Mouse (Mus musculus) ES-E14 (cell line): ENCODE data around the gene Ppil6.
"Not testable (repeated sequence)": the region's sequence is repeated elsewhere in the genome, so short reads cannot be mapped to it uniquely, and the experiment has no call there.

Experiments
- MAFK ChIP-seq: IDR thresholded peaks from 2 replicates; pipeline ENCODE4 v1.6.1; 2014; ENCODE audit warnings: mild to moderate bottlenecking, low read depth, low read length, inconsistent platforms; ENCODE audit not compliant: insufficient read depth
- ZC3H11A ChIP-seq: IDR thresholded peaks from 2 replicates; pipeline ENCODE4 v1.6.1; 2012; ENCODE audit warnings: low read depth, mild to moderate bottlenecking, inconsistent platforms, low read length, borderline replicate concordance

DNA sequence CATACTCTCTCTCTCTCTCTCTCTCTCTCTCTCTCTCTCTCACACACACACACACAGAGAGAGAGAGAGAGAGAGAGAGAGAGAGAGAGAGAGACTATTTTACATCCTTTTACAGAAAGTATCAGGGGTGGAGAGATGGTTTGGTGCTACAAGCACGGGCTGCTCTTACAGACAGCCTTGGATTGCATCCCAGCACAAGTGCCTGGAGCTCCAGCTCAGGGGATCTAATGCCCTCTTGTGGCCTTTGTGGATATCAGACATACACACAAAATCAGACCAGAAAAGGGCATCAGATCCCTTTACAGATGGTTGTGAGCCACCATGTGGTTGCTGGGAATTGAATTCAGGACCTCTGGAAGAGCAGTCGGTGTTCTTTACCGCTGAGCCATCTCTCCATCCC lies 15.2 kb downstream of the Ppil6 start:
- TF ChIP-seq MAFK = not testable (repeated sequence)
- TF ChIP-seq ZC3H11A = peak; percentile 94
